Mouse (Mus musculus) common myeloid progenitor, adult 5-6 weeks (primary cell): ENCODE measurements around the gene Csnk1g1. TPM values are rescaled to one million over a fixed set of nuclear protein-coding genes. Genes with fewer than 3 reads are reported as not detected.

Experiments
- ATAC-seq: replicated peaks from 2 replicates; pipeline ENCODE4 v1.8.0; 2016; ENCODE audit warnings: low read depth, mild to moderate bottlenecking, moderate TSS enrichment, inconsistent platforms; ENCODE audit not compliant: poor library complexity, severe bottlenecking
- total RNA-seq: library from RNA; stranded (forward); fragments of 200-1000, 187-1606 nt; gene quantifications from 2 replicates; pipeline ENCODE4 v1.2.3, GENCODE M21; 2017

The Csnk1g1 gene
- total RNA-seq, 1 experiment from 2014 or later = 29.1 TPM

- ATAC-seq = no peak
These were observed 155.6 kb downstream of the Csnk1g1 start for GRCm38 (mm10) chr9:66064316-66064715.

GRCm38 (mm10) chr9:66066791-66067190 is 158.1 kb downstream of the Csnk1g1 start:
- no peak for ATAC-seq

- 0 out of 2 replicates have a peak, but pooled peaks have one; percentile 28 for ATAC-seq
These were observed 158.8 kb downstream of the Csnk1g1 start for GRCm38 (mm10) chr9:66067542-66067941.

GRCm38 (mm10) chr9:66068056-66068455 is 159.3 kb downstream of the Csnk1g1 start:
- no peak for ATAC-seq

GRCm38 (mm10) chr9:66068971-66069391 is 160.3 kb downstream of the Csnk1g1 start:
- ATAC-seq = no peak

GRCm38 (mm10) chr9:66069583-66069982 is 160.9 kb downstream of the Csnk1g1 start, which contains the start of gene Snx22:
Gene Snx22, minus strand, starts transcription at chr9:66069719.
- ATAC-seq = peak; percentile 97

GRCm38 (mm10) chr9:66070151-66070550 is 161.4 kb downstream of the Csnk1g1 start:
- ATAC-seq = 0 out of 2 replicates have a peak, but pooled peaks have one; percentile 1

- no peak for ATAC-seq
These were observed 164.0 kb downstream of the Csnk1g1 start for GRCm38 (mm10) chr9:66072754-66073153.

- no peak for ATAC-seq
These were observed 169.3 kb downstream of the Csnk1g1 start for GRCm38 (mm10) chr9:66078072-66078471.

GRCm38 (mm10) chr9:66078493-66078892 is 169.8 kb downstream of the Csnk1g1 start:
- no peak for ATAC-seq

- no peak for ATAC-seq
These were observed 172.2 kb downstream of the Csnk1g1 start for GRCm38 (mm10) chr9:66080804-66081459.

- peak; percentile 63; the same call in 1 of the 2 replicates for ATAC-seq
These were observed 173.3 kb downstream of the Csnk1g1 start for GRCm38 (mm10) chr9:66081999-66082398.

- ATAC-seq = no peak
These were observed 175.4 kb downstream of the Csnk1g1 start for GRCm38 (mm10) chr9:66084171-66084570.

GRCm38 (mm10) chr9:66087062-66087461 is 178.3 kb downstream of the Csnk1g1 start:
- no peak for ATAC-seq

GRCm38 (mm10) chr9:66088411-66088810 is 179.7 kb downstream of the Csnk1g1 start:
- peak; percentile 68 for ATAC-seq

GRCm38 (mm10) chr9:66090593-66091244 is 182.0 kb downstream of the Csnk1g1 start:
- ATAC-seq = no peak

- ATAC-seq = no peak
These were observed 182.9 kb downstream of the Csnk1g1 start for GRCm38 (mm10) chr9:66091327-66092231.

- no peak for ATAC-seq
These were observed 183.9 kb downstream of the Csnk1g1 start for GRCm38 (mm10) chr9:66092664-66093063.
